32 mouse cellular contexts compared by ENCODE assay signal in genomic region chr1:73230611-73231010, GRCm38 (mm10).
"Had no signal": no experiment of that assay in that cellular context is flagged by ENCODE, and none has a peak within 500 bp of the region (broad histone marks: within the 10 kb centered on the region; RNA-seq: fewer than 3 reads in every experiment).

No protein-coding gene starts in this region.

- ATAC-seq: liver, embryonic 12.5 days; liver, postnatal 0 days; lung, postnatal 0 days; midbrain, embryonic 13.5 days; midbrain, embryonic 15.5 days; midbrain, embryonic 16.5 days had no signal

- H3K9me3 ChIP-seq: limb, embryonic 13.5 days; limb, embryonic 15.5 days; liver, embryonic 12.5 days; liver, embryonic 13.5 days; liver, embryonic 15.5 days; lung, embryonic 15.5 days; midbrain, embryonic 15.5 days had no signal

- H3K27ac ChIP-seq: limb, embryonic 10.5 days; limb, embryonic 12.5 days; limb, embryonic 13.5 days; limb, embryonic 15.5 days; liver, embryonic 12.5 days; liver, embryonic 13.5 days; liver, embryonic 14.5 days; liver, embryonic 15.5 days; lung, embryonic 15.5 days; macrophage; midbrain, embryonic 10.5 days; midbrain, embryonic 12.5 days; midbrain, embryonic 13.5 days; midbrain, embryonic 15.5 days; neural tube, embryonic 12.5 days had no signal

- DNase-seq: left cerebral cortex, postnatal 4 days; liver; liver, embryonic 13.5 days; liver, postnatal 0 days; lung, adult 18-20 months; lung, adult 2 months; lung, embryonic 14.5 days; lung, postnatal 10 days; lung, postnatal 14 days; lung, postnatal 36 days; lung, postnatal 4 days; midbrain, embryonic 14.5 days had no signal

- H3K36me3 ChIP-seq: limb, embryonic 10.5 days; limb, embryonic 12.5 days; limb, embryonic 13.5 days; limb, embryonic 15.5 days; liver, embryonic 12.5 days; liver, embryonic 13.5 days; liver, embryonic 15.5 days; lung, embryonic 15.5 days; midbrain, embryonic 10.5 days; midbrain, embryonic 12.5 days; midbrain, embryonic 13.5 days; midbrain, embryonic 15.5 days; neural tube, embryonic 12.5 days had no signal

- H3K4me2 ChIP-seq: limb, embryonic 12.5 days; limb, embryonic 13.5 days; limb, embryonic 15.5 days; liver, embryonic 11.5 days; liver, embryonic 12.5 days; liver, embryonic 13.5 days; liver, embryonic 15.5 days; lung, embryonic 14.5 days; lung, embryonic 15.5 days; midbrain, embryonic 11.5 days; midbrain, embryonic 12.5 days; midbrain, embryonic 13.5 days; midbrain, embryonic 15.5 days; neural tube, embryonic 12.5 days had no signal

- H3K4me1 ChIP-seq: limb, embryonic 10.5 days; limb, embryonic 12.5 days; limb, embryonic 13.5 days; limb, embryonic 15.5 days; liver, embryonic 12.5 days; liver, embryonic 13.5 days; liver, embryonic 15.5 days; lung, embryonic 15.5 days; megakaryocyte, embryonic 14.5 days; midbrain, embryonic 10.5 days; midbrain, embryonic 12.5 days; midbrain, embryonic 13.5 days; midbrain, embryonic 15.5 days; neural tube, embryonic 12.5 days had no signal

- H3K9ac ChIP-seq: limb, embryonic 12.5 days; limb, embryonic 13.5 days; limb, embryonic 15.5 days; liver, embryonic 12.5 days; liver, embryonic 13.5 days; liver, embryonic 14.5 days; liver, embryonic 15.5 days; liver, postnatal 0 days; lung, embryonic 14.5 days; lung, embryonic 15.5 days; midbrain, embryonic 12.5 days; midbrain, embryonic 13.5 days; midbrain, embryonic 15.5 days; neural tube, embryonic 12.5 days had no signal

- H3K4me3 ChIP-seq: limb, embryonic 10.5 days; limb, embryonic 12.5 days; limb, embryonic 13.5 days; limb, embryonic 15.5 days; liver, embryonic 12.5 days; liver, embryonic 13.5 days; liver, embryonic 15.5 days; lung, embryonic 15.5 days; megakaryocyte, embryonic 14.5 days; midbrain, embryonic 10.5 days; midbrain, embryonic 12.5 days; midbrain, embryonic 13.5 days; midbrain, embryonic 15.5 days; myocyte; neural tube, embryonic 12.5 days had no signal

- H3K27me3 ChIP-seq: limb, embryonic 12.5 days; limb, embryonic 13.5 days; limb, embryonic 15.5 days; liver, embryonic 12.5 days; liver, embryonic 13.5 days; liver, embryonic 15.5 days; lung, embryonic 15.5 days; megakaryocyte, embryonic 14.5 days; midbrain, embryonic 12.5 days; midbrain, embryonic 13.5 days; midbrain, embryonic 15.5 days; neural tube, embryonic 12.5 days had no signal
